Mouse (Mus musculus) urinary bladder, postnatal 0 days (tissue): ENCODE measurements around the gene Trpc5. TPM values are rescaled to one million over a fixed set of nuclear protein-coding genes. Genes with fewer than 3 reads are reported as not detected.

ENCODE experiments used
- polyA plus RNA-seq: library from polyadenylated mRNA; unstranded; fragments of >200 nt; fragmentation: Nextera tagmentation; extraction: Ambion mirVana; gene quantifications from 2 replicates; pipeline ENCODE4 v1.2.1, GENCODE M21; 2015

Gene Trpc5
- 0.07 and 0.16 TPM in 2 replicates for polyA plus RNA-seq

GRCm38 (mm10) chrX:144688142-144688206 is at the start of gene Trpc5:
Trpc5 (minus strand) TSS chrX:144688180.

GRCm38 (mm10) chrX:144688207-144689118 is 483 bp upstream of the Trpc5 start, which contains the start of gene Rtl4:
Rtl4 (plus strand) TSS chrX:144688907.

GRCm38 (mm10) chrX:144456281-144456680 is 231.7 kb downstream of the Trpc5 start, which contains the start of gene Trpc5os:
Trpc5os (plus strand) TSS chrX:144456581.

Other genes with a start within 250 kb of the Trpc5 start
- gene Trpc5os, start 231.6 kb downstream of the Trpc5 start, polyA plus RNA-seq = not detected in 2 replicates
- 0.30 and 0.33 TPM in 2 replicates for gene Rtl4, start 727 bp upstream of the Trpc5 start, polyA plus RNA-seq